Mouse (Mus musculus): ENCODE measurements around the gene Snrpg.

- TF ChIP-seq POLR2A (IDR thresholded peaks at IDR 0.05; ENCODE audit: low read depth, low read length) = no peak
- no peak for TF ChIP-seq CTCF (IDR thresholded peaks at IDR 0.05; ENCODE audit: extremely low read depth, insufficient read depth, insufficient read length, insufficient replicate concordance)
These were observed 16.2 kb downstream of the Snrpg start for GRCm38 (mm10) chr6:86387313-86387712.
